Mouse (Mus musculus) testis, adult 2 months (tissue): ENCODE data around the gene Arsg. TPM values are rescaled to one million over a fixed set of nuclear protein-coding genes. Genes with fewer than 3 reads are reported as not detected.

Experiments
- H3K27ac ChIP-seq: fragments of 200-500 bp; 2 replicates; pipeline ENCODE4 v1.5.1; 2012; ENCODE audit warnings: low read depth, low read length; ENCODE audit not compliant: control insufficient read depth, insufficient read depth
- H3K27me3 ChIP-seq: fragments of 200-500 bp; 2 replicates; pipeline ENCODE4 v1.6.1; 2012; ENCODE audit warnings: mild to moderate bottlenecking, low read length, moderate library complexity; ENCODE audit not compliant: control insufficient read depth, insufficient read depth
- H3K36me3 ChIP-seq: fragments of 200-500 bp; 2 replicates; pipeline ENCODE4 v1.6.1; 2012; ENCODE audit warnings: mild to moderate bottlenecking, low read length; ENCODE audit not compliant: control insufficient read depth, insufficient read depth
- H3K4me1 ChIP-seq: fragments of 200-500 bp; 2 replicates; pipeline ENCODE4 v1.6.1; 2012; ENCODE audit warnings: low read length; ENCODE audit not compliant: control insufficient read depth, insufficient read depth
- H3K4me3 ChIP-seq: fragments of 200-500 bp; 2 replicates; pipeline ENCODE4 v1.5.1; 2012; ENCODE audit warnings: low read depth, mild to moderate bottlenecking, low read length, moderate library complexity, mixed read lengths; ENCODE audit not compliant: control insufficient read depth
- CTCF ChIP-seq: fragments of 200-500 bp; IDR thresholded peaks from 2 replicates; pipeline ENCODE4 v1.5.1; 2012; ENCODE audit warnings: low read depth, mild to moderate bottlenecking, inconsistent platforms, low read length, moderate library complexity; ENCODE audit not compliant: control insufficient read depth, insufficient read depth, insufficient replicate concordance
- POLR2A ChIP-seq: fragments of 200-500 bp; IDR thresholded peaks from 2 replicates; pipeline ENCODE4 v1.6.1; 2012; ENCODE audit warnings: low read depth, mild to moderate bottlenecking, inconsistent platforms, low read length, moderate library complexity; ENCODE audit not compliant: control insufficient read depth
- polyA plus RNA-seq: library from polyadenylated mRNA; depleted of rRNA; stranded (reverse); fragments of >200 nt; gene quantifications from 2 replicates; pipeline ENCODE4 v1.2.3, GENCODE M21; 2012

Arsg gene
- polyA plus RNA-seq, 1 experiment: 3.1 TPM

GRCm38 (mm10) chr11:109439829-109440340 lies 33.3 kb upstream of the Arsg start:
- TF ChIP-seq CTCF (no peak), POLR2A (no peak; the same call in 1 of the 2 replicates)
- Histone ChIP-seq H3K4me1 (peaks cover 7% of the 10 kb centered on the region), H3K27ac (no peak overlapping the region; the same call in 1 of the 2 replicates), H3K36me3 (no peaks in the 10 kb centered on the region; the same call in 1 of the 2 replicates), H3K27me3 (no peaks in the 10 kb centered on the region), H3K4me3 (peak overlapping the region; percentile 70)

GRCm38 (mm10) chr11:109440641-109441040 lies 32.5 kb upstream of the Arsg start:
- no peak for TF ChIP-seq CTCF
- TF ChIP-seq POLR2A: no peak
- H3K4me3 ChIP-seq: no peak overlapping the region
- no peak overlapping the region for H3K27ac ChIP-seq
- no peaks in the 10 kb centered on the region for H3K27me3 ChIP-seq
- no peaks in the 10 kb centered on the region; the same call in 1 of the 2 replicates for H3K36me3 ChIP-seq
- H3K4me1 ChIP-seq: peaks cover 7% of the 10 kb centered on the region

GRCm38 (mm10) chr11:109441119-109441518 lies 32.1 kb upstream of the Arsg start:
- TF ChIP-seq POLR2A (no peak), CTCF (peak; percentile 38; the same call in 1 of the 2 replicates)
- Histone ChIP-seq H3K36me3 (no peaks in the 10 kb centered on the region; the same call in 1 of the 2 replicates), H3K27me3 (no peaks in the 10 kb centered on the region), H3K4me1 (peaks cover 7% of the 10 kb centered on the region), H3K27ac (no peak overlapping the region), H3K4me3 (no peak overlapping the region)

GRCm38 (mm10) chr11:109442166-109442730 lies 30.9 kb upstream of the Arsg start:
- Histone ChIP-seq H3K27ac (no peak overlapping the region), H3K27me3 (no peaks in the 10 kb centered on the region), H3K4me1 (peaks cover 7% of the 10 kb centered on the region), H3K4me3 (no peak overlapping the region), H3K36me3 (no peaks in the 10 kb centered on the region)
- TF ChIP-seq POLR2A (no peak), CTCF (no peak)

- TF ChIP-seq POLR2A (no peak), CTCF (no peak)
- Histone ChIP-seq H3K27ac (no peak overlapping the region), H3K4me3 (no peak overlapping the region), H3K27me3 (no peaks in the 10 kb centered on the region), H3K36me3 (no peaks in the 10 kb centered on the region), H3K4me1 (peaks cover 7% of the 10 kb centered on the region)
Observed at GRCm38 (mm10) chr11:109443468-109444263, 29.5 kb upstream of the Arsg start.

GRCm38 (mm10) chr11:109444600-109444999 lies 28.6 kb upstream of the Arsg start:
- peak; percentile 26; the same call in 1 of the 2 replicates for TF ChIP-seq CTCF
- TF ChIP-seq POLR2A: no peak
- Histone ChIP-seq H3K36me3 (no peaks in the 10 kb centered on the region), H3K27ac (no peak overlapping the region), H3K4me3 (no peak overlapping the region), H3K27me3 (no peaks in the 10 kb centered on the region), H3K4me1 (peaks cover 6% of the 10 kb centered on the region)

GRCm38 (mm10) chr11:109445438-109446035 lies 27.6 kb upstream of the Arsg start:
- Histone ChIP-seq H3K4me3 (no peak overlapping the region), H3K27ac (no peak overlapping the region), H3K4me1 (no peaks in the 10 kb centered on the region), H3K36me3 (no peaks in the 10 kb centered on the region), H3K27me3 (no peaks in the 10 kb centered on the region)
- TF ChIP-seq CTCF (0 out of 2 replicates have a peak, but pooled peaks have one; percentile 4), POLR2A (no peak)
